Mouse (Mus musculus) olfactory bulb, adult 2 months (tissue): ENCODE data around the gene Galr3. TPM values are rescaled to one million over a fixed set of nuclear protein-coding genes. Genes with fewer than 3 reads are reported as not detected.

Experiments used
- H3K27ac ChIP-seq: fragments of 200-500 bp; 2 replicates; pipeline ENCODE4 v1.5.1; 2012; ENCODE audit warnings: low read depth, low read length; ENCODE audit not compliant: insufficient read depth
- H3K4me1 ChIP-seq: fragments of 200-500 bp; 2 replicates; pipeline ENCODE4 v1.6.1; 2012; ENCODE audit warnings: low read length; ENCODE audit not compliant: control insufficient read depth, insufficient read depth
- H3K4me3 ChIP-seq: fragments of 200-500 bp; 2 replicates; pipeline ENCODE4 v1.5.1; 2012; ENCODE audit warnings: mild to moderate bottlenecking, low read depth, low read length, moderate library complexity; ENCODE audit not compliant: insufficient read depth
- CTCF ChIP-seq: fragments of 200-500 bp; IDR thresholded peaks from 2 replicates; pipeline ENCODE4 v1.5.1; 2012; ENCODE audit warnings: low read depth, mild to moderate bottlenecking, low read length, moderate library complexity; ENCODE audit not compliant: insufficient read depth
- POLR2A ChIP-seq: fragments of 200-500 bp; IDR thresholded peaks from 2 replicates; pipeline ENCODE4 v1.6.1; 2012; ENCODE audit warnings: mild to moderate bottlenecking, low read depth, low read length, moderate library complexity; ENCODE audit not compliant: insufficient read depth
- WGBS: fragments of 180-500 bp; shearing (Covaris S2); methylation state at CpG from one replicate; pipeline ENCODE4 v1.1.7; 2018; 5-methylcytosine and 5-hydroxymethylcytosine counted together
- polyA plus RNA-seq: library from polyadenylated mRNA; stranded (reverse); fragments of >200 nt; gene quantifications from 2 replicates; pipeline ENCODE4 v1.2.4, GENCODE M21; 2012; ENCODE audit warnings: low replicate concordance; ENCODE audit not compliant: missing spikeins, insufficient read depth, insufficient read length

Gene Galr3
- polyA plus RNA-seq, 1 experiment = not detected

DNA sequence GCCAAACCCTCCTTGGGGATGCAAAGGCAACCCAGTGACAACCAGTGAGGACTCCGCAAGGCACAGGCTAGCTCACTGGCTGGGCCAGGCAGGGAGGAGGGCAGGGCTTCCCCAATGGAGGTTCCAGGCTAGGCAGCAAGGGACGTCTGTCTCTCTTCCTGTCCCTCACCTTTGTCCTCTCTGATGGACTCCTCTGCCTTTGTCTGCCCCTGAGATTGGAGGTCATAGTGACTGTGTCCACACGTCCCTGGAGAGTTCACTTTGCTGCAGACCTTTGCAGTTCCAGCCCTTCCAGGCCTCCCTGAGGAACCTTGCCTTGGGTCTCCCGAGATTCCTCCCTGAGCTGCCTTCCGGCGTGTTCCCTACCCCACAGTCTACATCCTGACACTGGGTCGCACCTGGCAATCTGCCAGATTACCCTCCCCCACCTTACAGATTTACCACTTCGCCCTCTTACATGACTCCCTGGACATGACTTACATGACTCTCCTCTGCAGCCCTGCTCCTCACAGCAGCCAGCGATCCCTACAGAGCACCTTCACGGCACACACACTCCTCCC is 18.9 kb upstream of the Galr3 start:
- no peak overlapping the region for H3K4me3 ChIP-seq
- TF ChIP-seq CTCF (no peak), POLR2A (no peak)
- peaks cover 27% of the 10 kb centered on the region for H3K4me1 ChIP-seq
- no peak overlapping the region for H3K27ac ChIP-seq
- 71% methylated on average over 10 of the region's 10 CpGs for WGBS

DNA sequence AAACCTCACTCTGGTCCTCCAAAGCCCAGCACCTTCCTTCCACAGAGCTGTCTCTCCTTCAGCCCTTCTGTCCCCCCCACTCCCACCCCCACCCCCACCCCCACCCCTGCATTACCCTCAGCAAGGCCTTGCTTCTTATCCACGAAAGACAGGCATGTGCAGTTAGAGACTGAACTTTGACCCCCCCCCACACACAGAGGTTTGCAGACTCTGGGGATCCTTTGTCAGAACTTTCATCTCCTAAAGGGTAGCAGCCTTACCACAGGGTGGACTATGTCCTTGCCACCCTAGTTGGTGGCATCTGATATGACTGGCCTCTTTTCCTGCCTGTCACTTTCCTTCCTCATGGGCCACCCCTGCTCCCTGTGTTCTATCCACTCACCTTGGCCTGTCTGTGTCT is 18.3 kb upstream of the Galr3 start:
- Histone ChIP-seq H3K4me3 (no peak overlapping the region), H3K27ac (no peak overlapping the region), H3K4me1 (peaks cover 28% of the 10 kb centered on the region)
- no peak for TF ChIP-seq CTCF
- TF ChIP-seq POLR2A = no peak
- 91% methylated on average over 1 of the region's 1 CpGs for WGBS

DNA sequence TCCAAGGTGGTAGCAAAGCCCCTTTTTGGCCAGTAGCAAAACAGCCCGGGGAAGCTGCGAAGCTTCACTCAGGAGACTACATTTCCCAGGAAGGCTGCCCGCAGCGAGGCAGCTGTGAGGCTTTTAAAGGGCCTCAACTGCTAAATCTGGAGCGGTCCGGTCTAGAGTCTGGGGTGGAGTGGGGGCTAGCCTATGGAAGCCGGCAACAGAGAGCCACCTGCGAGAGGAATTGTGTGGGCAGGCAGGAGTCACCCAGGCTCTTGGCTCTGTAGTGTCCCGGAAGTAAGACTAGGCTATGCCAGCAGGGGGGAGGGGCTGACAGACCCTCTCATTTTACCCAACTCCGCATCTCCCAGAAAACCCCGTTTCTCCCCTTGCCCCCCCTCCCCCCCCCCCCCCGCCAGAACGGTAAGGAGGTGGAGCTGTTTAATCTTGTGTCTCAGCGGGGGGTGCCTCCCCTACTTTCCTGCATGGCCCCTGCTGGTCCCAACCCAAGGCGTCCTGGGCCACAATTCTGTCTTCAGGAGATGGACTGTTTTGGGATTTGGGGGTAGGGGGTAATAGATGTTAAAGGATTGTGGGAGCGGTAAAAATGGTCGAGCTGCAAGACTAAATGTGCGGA is 15.9 kb upstream of the Galr3 start:
- H3K27ac ChIP-seq = no peak overlapping the region
- H3K4me1 ChIP-seq = peaks cover 39% of the 10 kb centered on the region
- TF ChIP-seq CTCF (no peak), POLR2A (no peak)
- peak overlapping the region; percentile 31 for H3K4me3 ChIP-seq
- WGBS = 15% methylated on average over 18 of the region's 18 CpGs

DNA sequence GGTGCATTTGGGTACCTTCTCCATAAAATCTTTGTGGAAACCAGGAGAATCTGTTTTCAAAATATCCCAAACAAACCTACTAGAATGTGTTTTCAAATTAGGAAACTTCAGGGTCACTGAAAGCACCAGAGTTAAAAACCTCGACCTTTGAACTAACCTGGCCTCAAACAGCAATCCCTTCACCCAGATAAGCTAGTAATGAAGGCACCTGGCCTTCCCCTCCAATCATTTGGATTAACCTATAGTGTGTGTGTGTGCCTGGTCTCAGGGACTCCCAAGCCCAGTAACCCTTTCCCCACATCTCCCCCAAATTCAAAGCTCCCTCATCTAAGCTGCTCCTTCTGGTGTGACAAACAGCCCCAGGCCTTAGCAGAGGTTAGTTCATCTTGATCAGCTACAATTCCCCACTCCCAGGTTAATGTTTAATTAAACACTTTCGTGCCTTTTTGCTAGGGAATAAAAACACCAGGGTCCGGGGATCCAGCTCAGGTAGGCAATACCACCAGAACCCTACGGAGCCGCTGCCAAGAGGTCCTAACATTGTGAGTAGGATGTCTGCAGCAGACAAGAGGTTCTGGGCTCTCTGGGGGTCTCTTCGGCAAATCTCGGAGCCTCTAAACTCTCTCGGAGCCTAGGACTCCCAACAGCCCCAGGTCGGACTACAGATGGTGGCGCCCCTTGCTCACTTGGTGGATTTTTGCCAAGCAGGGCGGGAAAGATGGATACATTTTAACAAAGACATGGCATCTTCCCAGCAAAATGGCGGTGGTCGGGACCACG is 15.0 kb upstream of the Galr3 start:
- Histone ChIP-seq H3K27ac (no peak overlapping the region), H3K4me3 (no peak overlapping the region), H3K4me1 (peaks cover 44% of the 10 kb centered on the region)
- TF ChIP-seq CTCF (no peak), POLR2A (no peak)
- WGBS = 50% methylated on average over 14 of the region's 14 CpGs

DNA sequence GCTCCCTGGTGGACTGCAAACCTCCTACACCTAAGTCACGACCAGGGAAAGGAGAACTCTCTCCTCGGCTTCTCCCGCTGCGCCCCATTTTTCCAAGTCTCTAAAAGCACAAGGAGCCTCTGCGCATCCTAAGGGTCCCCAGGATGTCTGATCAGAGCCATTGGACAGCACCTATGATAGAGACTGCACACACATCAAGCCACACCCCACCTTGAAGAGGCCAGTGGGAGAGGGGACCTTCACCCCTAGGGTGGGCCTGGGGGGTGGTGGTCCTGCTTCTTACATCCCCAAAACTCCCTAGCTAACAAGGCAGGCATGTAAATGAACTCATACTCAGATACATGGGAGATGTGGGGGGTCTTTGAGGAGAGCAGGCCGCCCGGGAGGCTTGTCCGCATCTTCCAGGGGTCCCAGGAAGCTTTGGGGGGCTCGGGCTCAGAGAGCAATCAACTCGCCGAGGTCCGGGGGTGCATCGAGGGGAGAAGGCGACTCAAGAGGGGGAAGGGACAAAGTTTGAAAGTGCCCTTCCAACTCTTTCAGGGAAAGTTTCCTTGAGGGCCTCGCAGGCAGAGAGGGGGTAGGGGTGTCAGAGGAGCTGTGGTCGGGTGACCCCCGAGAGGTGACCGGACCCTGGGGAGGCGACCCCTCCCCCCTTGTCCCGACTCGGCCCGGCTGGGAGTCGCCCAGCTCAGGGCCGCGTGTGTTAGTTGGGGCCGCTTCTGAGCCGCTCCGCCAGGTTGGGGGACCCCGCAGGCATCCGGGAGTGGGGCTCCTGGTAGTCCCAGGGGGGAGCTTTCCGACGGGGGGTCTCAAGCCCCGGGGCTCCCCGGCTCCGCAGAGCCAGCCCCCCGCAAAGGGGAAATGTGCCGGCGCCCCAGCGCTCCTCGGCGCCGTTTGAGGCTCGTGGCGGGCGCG is 14.1 kb upstream of the Galr3 start:
- Histone ChIP-seq H3K4me1 (peaks cover 43% of the 10 kb centered on the region), H3K4me3 (peak overlapping the region; percentile 80), H3K27ac (peak overlapping the region; percentile 75)
- no peak for TF ChIP-seq POLR2A
- no peak for TF ChIP-seq CTCF
- WGBS = 6% methylated on average over 43 of the region's 46 CpGs

DNA sequence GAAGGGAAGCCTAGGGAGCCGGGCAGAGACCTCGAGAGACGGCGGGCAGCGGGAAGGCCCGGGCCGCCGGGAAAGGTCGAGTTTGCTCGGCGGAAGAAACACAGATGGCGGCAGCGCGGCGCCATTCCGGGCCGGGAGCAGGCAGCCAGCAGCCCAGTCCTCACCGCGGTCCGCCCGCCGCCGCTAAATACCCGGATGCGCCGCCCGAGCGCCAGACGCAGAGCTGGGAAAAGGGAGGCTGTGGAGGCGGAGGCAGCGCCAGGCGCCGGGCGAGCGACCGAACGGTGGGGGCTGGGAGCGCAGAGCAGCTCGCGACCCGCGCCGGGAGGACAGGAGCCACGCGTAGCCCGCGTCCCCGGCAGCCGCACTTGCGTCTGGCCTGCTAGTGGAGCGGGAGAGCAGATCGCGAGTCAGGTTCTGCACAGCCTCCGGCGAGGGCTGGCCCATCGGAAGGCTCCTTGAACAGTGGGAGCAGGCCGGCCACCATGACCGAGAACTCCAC is 13.4 kb upstream of the Galr3 start, which contains the start of gene H1f0:
TSS of gene H1f0 (plus strand) at position 214 of the 502 bp plus-strand sequence.
- Histone ChIP-seq H3K4me3 (peak within 1 kb of the TSS; percentile 80), H3K27ac (peak within 1 kb of the TSS; percentile 83), H3K4me1 (peaks cover 36% of the 10 kb centered on the region)
- WGBS = under 1% methylated on average over 56 of the region's 58 CpGs
- peak; percentile 77 for TF ChIP-seq POLR2A
- TF ChIP-seq CTCF = no peak

DNA sequence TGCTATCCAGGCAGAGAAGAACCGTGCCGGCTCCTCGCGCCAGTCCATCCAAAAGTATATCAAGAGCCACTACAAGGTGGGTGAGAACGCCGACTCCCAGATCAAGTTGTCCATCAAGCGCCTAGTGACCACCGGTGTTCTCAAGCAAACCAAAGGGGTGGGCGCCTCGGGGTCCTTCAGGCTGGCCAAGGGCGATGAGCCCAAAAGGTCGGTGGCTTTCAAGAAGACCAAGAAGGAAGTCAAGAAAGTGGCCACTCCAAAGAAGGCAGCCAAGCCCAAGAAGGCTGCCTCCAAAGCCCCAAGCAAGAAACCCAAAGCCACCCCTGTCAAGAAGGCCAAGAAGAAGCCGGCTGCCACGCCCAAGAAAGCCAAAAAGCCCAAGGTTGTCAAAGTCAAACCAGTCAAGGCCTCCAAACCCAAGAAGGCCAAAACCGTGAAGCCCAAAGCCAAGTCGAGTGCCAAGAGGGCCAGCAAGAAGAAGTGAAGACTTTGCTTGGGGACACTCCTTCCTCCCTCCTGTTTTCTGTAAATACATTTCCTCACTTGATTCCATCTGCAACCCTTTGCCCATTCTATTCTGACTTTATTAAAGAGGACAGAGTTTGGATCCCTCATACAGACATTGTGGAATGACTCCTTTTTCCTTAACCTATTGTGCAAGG is 12.7 kb upstream of the Galr3 start:
- peaks cover 33% of the 10 kb centered on the region for H3K4me1 ChIP-seq
- H3K27ac ChIP-seq = peak overlapping the region; percentile 83
- TF ChIP-seq CTCF (no peak), POLR2A (no peak)
- peak overlapping the region; percentile 80 for H3K4me3 ChIP-seq
- WGBS = 18% methylated on average over 16 of the region's 16 CpGs

DNA sequence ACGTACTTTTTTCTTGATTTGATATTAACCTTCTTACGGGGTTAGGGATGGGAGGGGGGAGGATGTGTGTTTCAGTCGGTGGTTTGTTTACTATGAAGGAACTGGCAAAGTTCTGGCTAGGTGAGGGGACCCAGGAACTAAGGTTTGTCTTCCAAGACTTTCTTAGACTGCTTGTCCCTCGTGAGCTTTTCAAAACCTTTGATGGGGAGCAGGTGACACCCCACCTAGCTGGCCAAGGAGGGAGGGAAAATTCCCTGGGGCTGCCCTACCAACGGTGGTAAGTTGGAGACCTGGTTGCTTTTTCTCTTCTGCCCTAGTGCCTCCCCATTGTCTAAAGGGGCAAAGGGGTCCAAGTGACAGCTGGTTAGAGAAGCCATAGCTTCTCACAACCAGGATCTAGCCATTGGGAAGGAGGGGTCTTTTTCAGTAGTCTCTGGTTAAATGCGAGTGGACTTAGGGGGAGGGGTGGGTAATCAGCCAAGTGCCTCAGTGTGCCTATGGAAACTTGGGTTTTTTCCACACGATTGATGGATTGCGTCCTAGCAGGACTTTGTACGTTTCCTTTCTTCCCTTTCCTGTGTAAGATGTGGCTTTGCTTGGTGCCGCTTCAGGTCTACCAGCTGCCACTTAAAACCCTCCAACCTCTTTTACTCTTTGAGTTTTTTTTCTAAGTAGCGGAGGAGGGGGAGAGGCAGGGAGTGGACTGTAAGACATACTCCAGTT is 12.0 kb upstream of the Galr3 start:
- TF ChIP-seq CTCF = no peak
- no peak for TF ChIP-seq POLR2A
- 5% methylated on average over 11 of the region's 11 CpGs for whole genome bisulfite sequencing
- Histone ChIP-seq H3K4me1 (peaks cover 33% of the 10 kb centered on the region), H3K27ac (no peak overlapping the region), H3K4me3 (peak overlapping the region; percentile 20)
